Comparison of ENCODE assay signal across 8 mouse cellular contexts in genomic region chr13:54564232-54565200, GRCm38 (mm10). TPM values are rescaled to one million over a fixed set of nuclear protein-coding genes. Genes with fewer than 3 reads are reported as not detected.
A peak's percentile ranks its signal among the peaks of the same experiment; 100 is the strongest.
DNase-seq lines count a peak whose midpoint lies in the region; ATAC-seq and TF ChIP-seq lines count a peak whose summit lies in the region.

No protein-coding gene starts in this region.

- peaks cover 14% of the 10 kb centered on the region for H3K4me1 ChIP-seq in heart, embryonic 10.5 days
- peaks cover 8% of the 10 kb centered on the region for H3K4me1 ChIP-seq in intestine, embryonic 14.5 days (replicated peaks; ENCODE audit: control insufficient read depth, insufficient read depth, low read length)
- peaks cover 11% of the 10 kb centered on the region for H3K4me1 ChIP-seq in midbrain, embryonic 12.5 days

- peak overlapping the region; percentile 90 for H3K4me3 ChIP-seq in heart, embryonic 10.5 days
- H3K4me3 ChIP-seq in C2C12 (ENCODE audit: insufficient read depth, poor library complexity, severe bottlenecking), result peak overlapping the region; percentile 96
- peak overlapping the region; percentile 97 for H3K4me3 ChIP-seq in intestine, embryonic 14.5 days (ENCODE audit: low read depth, low read length)
- H3K4me3 ChIP-seq in midbrain, embryonic 12.5 days, result peak overlapping the region; percentile 96

- no peak for DNase-seq in heart, embryonic 10.5 days (ENCODE audit: low spot score)
- no peak for DNase-seq in heart, postnatal 10 days
- DNase-seq in embryo, embryonic 11 days, result peak; percentile 48
- peak; percentile 61 for DNase-seq in intestine, embryonic 14.5 days (ENCODE audit: low spot score)
- DNase-seq in gastrocnemius, postnatal 25 days, result no peak
- no peak for DNase-seq in right cerebral cortex, postnatal 4 days

- H3K79me3 ChIP-seq in C2C12 (ENCODE audit: low read depth), result peaks cover 26% of the 10 kb centered on the region

- no peaks in the 10 kb centered on the region for H3K9me3 ChIP-seq in heart, embryonic 10.5 days
- H3K9me3 ChIP-seq in intestine, embryonic 14.5 days (ENCODE audit: control insufficient read depth, low read length), result no peaks in the 10 kb centered on the region
- H3K9me3 ChIP-seq in midbrain, embryonic 12.5 days, result no peaks in the 10 kb centered on the region

- intact Hi-C loops in heart, postnatal 10 days (cut with DNase I), result loop anchor here (2.0 to 5.0 kb wide), 2 partner anchors 56 to 97 kb away; partner anchors contain the start of genes Faf2 and Thoc3

- TF ChIP-seq CTCF in C2C12 (IDR thresholded peaks at IDR 0.05; ENCODE audit: control insufficient read depth, insufficient read depth, insufficient read length), result no peak

- peaks cover 38% of the 10 kb centered on the region for H3K79me2 ChIP-seq in C2C12 (ENCODE audit: control insufficient read depth, insufficient read depth)

- H3K36me3 ChIP-seq in heart, embryonic 10.5 days, result peaks cover 38% of the 10 kb centered on the region
- peaks cover 9% of the 10 kb centered on the region for H3K36me3 ChIP-seq in C2C12 (ENCODE audit: control insufficient read depth, insufficient read depth)
- peaks cover 38% of the 10 kb centered on the region for H3K36me3 ChIP-seq in intestine, embryonic 14.5 days (ENCODE audit: control insufficient read depth, insufficient read depth, low read length)
- peaks cover 38% of the 10 kb centered on the region for H3K36me3 ChIP-seq in midbrain, embryonic 12.5 days

- peak overlapping the region; percentile 94 for H3K27ac ChIP-seq in heart, embryonic 10.5 days
- peak overlapping the region; percentile 43; the same call in 1 of the 2 replicates for H3K27ac ChIP-seq in intestine, embryonic 14.5 days (ENCODE audit: low read depth)
- H3K27ac ChIP-seq in midbrain, embryonic 12.5 days (replicated peaks), result peak overlapping the region; percentile 84

- ATAC-seq in intestine, embryonic 14.5 days (replicated peaks; ENCODE audit: low FRiP score, low TSS enrichment, low read depth), result peak; percentile 61
- ATAC-seq in midbrain, embryonic 12.5 days (ENCODE audit: low FRiP score, low read depth), result peak; percentile 75

- 12% methylated on average over 45 of the region's 45 CpGs for WGBS in heart, embryonic 10.5 days
- WGBS in intestine, embryonic 14.5 days, result 10% methylated on average over 45 of the region's 45 CpGs
- WGBS in midbrain, embryonic 12.5 days, result 15% methylated on average over 42 of the region's 45 CpGs

- H3K9ac ChIP-seq in intestine, embryonic 14.5 days (ENCODE audit: low read length), result peak overlapping the region; percentile 97
- peak overlapping the region; percentile 99 for H3K9ac ChIP-seq in midbrain, embryonic 12.5 days (replicated peaks)

- no peaks in the 10 kb centered on the region for H3K27me3 ChIP-seq in heart, embryonic 10.5 days (ENCODE audit: insufficient read depth, poor library complexity, severe bottlenecking)
- no peaks in the 10 kb centered on the region for H3K27me3 ChIP-seq in C2C12 (ENCODE audit: control insufficient read depth, insufficient read depth, insufficient read length)
- H3K27me3 ChIP-seq in intestine, embryonic 14.5 days (replicated peaks; ENCODE audit: control insufficient read depth, insufficient read depth, low read length), result no peaks in the 10 kb centered on the region
- H3K27me3 ChIP-seq in midbrain, embryonic 12.5 days, result no peaks in the 10 kb centered on the region

- peak overlapping the region; percentile 90 for H3K4me2 ChIP-seq in intestine, embryonic 14.5 days (ENCODE audit: low read length)
- H3K4me2 ChIP-seq in midbrain, embryonic 12.5 days (replicated peaks), result peak overlapping the region; percentile 70

- peak overlapping the region; percentile 92 for H3ac ChIP-seq in C2C12 (ENCODE audit: control insufficient read depth, insufficient read length, low read depth)

TF ChIP-seq in C2C12, 6 proteins besides CTCF, POLR2A, EP300 and RAD21:
- no peak for TF ChIP-seq MYOD1 (IDR thresholded peaks at IDR 0.05; ENCODE audit: control insufficient read depth, insufficient read length, low read depth)
- no peak for TF ChIP-seq MYOG (IDR thresholded peaks at IDR 0.05; ENCODE audit: control insufficient read depth, extremely low read depth, insufficient read length)
- TF ChIP-seq CEBPB (IDR thresholded peaks at IDR 0.05; ENCODE audit: low read depth), result no peak
- no peak for TF ChIP-seq FOSL1 (IDR thresholded peaks at IDR 0.05; ENCODE audit: insufficient read depth, low read length, poor library complexity, severe bottlenecking)
- no peak for TF ChIP-seq USF1 (IDR thresholded peaks at IDR 0.05; ENCODE audit: low read depth)
- no peak for TF ChIP-seq MAX (IDR thresholded peaks at IDR 0.05)
TF ChIP-seq in C2C12: peak in this region for 0.

RNA-seq across cellular contexts. Expression of gene 4833439L19Rik, which starts 0.7 kb away (rescaled TPM):
- polyA plus RNA-seq in heart, embryonic 10.5 days (2016; fragmentation: Nextera tagmentation; extraction: Ambion mirVana), result 146 and 148 TPM in 2 replicates
- 100 to 1,000 TPM in 1 of 2 experiments, 10 to 100 TPM in 1; 99.0 to 105 TPM for total RNA-seq in heart, postnatal 10 days (2021)
- polyA plus RNA-seq in C2C12 (2012; fragmentation: generic; extraction: Trizol), result 62.8 TPM
- polyA plus RNA-seq in intestine, embryonic 14.5 days (2014; fragmentation: Nextera tagmentation; extraction: Ambion mirVana), result 128 and 136 TPM in 2 replicates
- 257 and 260 TPM in 2 replicates for polyA plus RNA-seq in midbrain, embryonic 12.5 days (2016; fragmentation: Nextera tagmentation; extraction: Ambion mirVana)
- total RNA-seq in gastrocnemius, postnatal 25 days (2021), result 100 to 1,000 TPM; 145 to 160 TPM

RNA-seq across cellular contexts. Expression of gene Arl10, which starts 10.3 kb away (rescaled TPM):
- 22.8 and 30.1 TPM in 2 replicates for polyA plus RNA-seq in heart, embryonic 10.5 days (2016; fragmentation: Nextera tagmentation; extraction: Ambion mirVana)
- total RNA-seq in heart, postnatal 10 days (2021), result 10 to 100 TPM in 1 of 2 experiments, 1 to 10 TPM in 1; 9.6 to 11.3 TPM
- polyA plus RNA-seq in C2C12 (2012; fragmentation: generic; extraction: Trizol), result 24.8 TPM
- polyA plus RNA-seq in intestine, embryonic 14.5 days (2014; fragmentation: Nextera tagmentation; extraction: Ambion mirVana), result 25.4 and 26.4 TPM in 2 replicates
- 47.9 and 54.9 TPM in 2 replicates for polyA plus RNA-seq in midbrain, embryonic 12.5 days (2016; fragmentation: Nextera tagmentation; extraction: Ambion mirVana)
- 1 to 10 TPM; 2.3 to 3.2 TPM for total RNA-seq in gastrocnemius, postnatal 25 days (2021)

RNA-seq across cellular contexts. Expression of gene Nop16, which starts 25.4 kb away (rescaled TPM):
- 79.6 and 112 TPM in 2 replicates for polyA plus RNA-seq in heart, embryonic 10.5 days (2016; fragmentation: Nextera tagmentation; extraction: Ambion mirVana)
- 10 to 100 TPM; 17.0 to 20.0 TPM for total RNA-seq in heart, postnatal 10 days (2021)
- 87.4 TPM for polyA plus RNA-seq in C2C12 (2012; fragmentation: generic; extraction: Trizol)
- 78.8 and 91.5 TPM in 2 replicates for polyA plus RNA-seq in intestine, embryonic 14.5 days (2014; fragmentation: Nextera tagmentation; extraction: Ambion mirVana)
- 55.4 and 64.8 TPM in 2 replicates for polyA plus RNA-seq in midbrain, embryonic 12.5 days (2016; fragmentation: Nextera tagmentation; extraction: Ambion mirVana)
- 10 to 100 TPM; 16.5 to 17.4 TPM for total RNA-seq in gastrocnemius, postnatal 25 days (2021)

RNA-seq across cellular contexts. Expression of gene Higd2a, which starts 25.5 kb away (rescaled TPM):
- polyA plus RNA-seq in heart, embryonic 10.5 days (2016; fragmentation: Nextera tagmentation; extraction: Ambion mirVana), result 179 and 208 TPM in 2 replicates
- total RNA-seq in heart, postnatal 10 days (2021), result 100 to 1,000 TPM; 236 to 244 TPM
- 144 TPM for polyA plus RNA-seq in C2C12 (2012; fragmentation: generic; extraction: Trizol)
- 221 and 239 TPM in 2 replicates for polyA plus RNA-seq in intestine, embryonic 14.5 days (2014; fragmentation: Nextera tagmentation; extraction: Ambion mirVana)
- 162 and 170 TPM in 2 replicates for polyA plus RNA-seq in midbrain, embryonic 12.5 days (2016; fragmentation: Nextera tagmentation; extraction: Ambion mirVana)
- 100 to 1,000 TPM; 144 to 150 TPM for total RNA-seq in gastrocnemius, postnatal 25 days (2021)

RNA-seq across cellular contexts. Expression of gene Cltb, which starts 46.6 kb away (rescaled TPM):
- 32.1 and 36.5 TPM in 2 replicates for polyA plus RNA-seq in heart, embryonic 10.5 days (2016; fragmentation: Nextera tagmentation; extraction: Ambion mirVana)
- 100 to 1,000 TPM in 1 of 2 experiments, 10 to 100 TPM in 1; 99.4 to 103 TPM for total RNA-seq in heart, postnatal 10 days (2021)
- polyA plus RNA-seq in C2C12 (2012; fragmentation: generic; extraction: Trizol), result 32.3 TPM
- 43.6 and 49.6 TPM in 2 replicates for polyA plus RNA-seq in intestine, embryonic 14.5 days (2014; fragmentation: Nextera tagmentation; extraction: Ambion mirVana)
- polyA plus RNA-seq in midbrain, embryonic 12.5 days (2016; fragmentation: Nextera tagmentation; extraction: Ambion mirVana), result 38.8 and 43.5 TPM in 2 replicates
- 100 to 1,000 TPM; 117 to 135 TPM for total RNA-seq in gastrocnemius, postnatal 25 days (2021)

Comparison
In these comparisons a context has a peak if more than half of its experiments do, and no peak if none do; other contexts are left out.
1. DNase-seq: peak in embryo, embryonic 11 days (single experiment) and intestine, embryonic 14.5 days (single experiment); none in heart, embryonic 10.5 days (single experiment), heart, postnatal 10 days (0 of 2), gastrocnemius, postnatal 25 days (single experiment) and right cerebral cortex, postnatal 4 days (single experiment).
2. H3K27ac ChIP-seq: peak in every context shown above with its lines; median percentile 94 in heart, embryonic 10.5 days; 84 in midbrain, embryonic 12.5 days; 43 in intestine, embryonic 14.5 days.
3. Peak in every context shown above with its lines, with median percentiles within 50 percentile points of each other: H3K4me3 ChIP-seq.